In the genomic region with DNA sequence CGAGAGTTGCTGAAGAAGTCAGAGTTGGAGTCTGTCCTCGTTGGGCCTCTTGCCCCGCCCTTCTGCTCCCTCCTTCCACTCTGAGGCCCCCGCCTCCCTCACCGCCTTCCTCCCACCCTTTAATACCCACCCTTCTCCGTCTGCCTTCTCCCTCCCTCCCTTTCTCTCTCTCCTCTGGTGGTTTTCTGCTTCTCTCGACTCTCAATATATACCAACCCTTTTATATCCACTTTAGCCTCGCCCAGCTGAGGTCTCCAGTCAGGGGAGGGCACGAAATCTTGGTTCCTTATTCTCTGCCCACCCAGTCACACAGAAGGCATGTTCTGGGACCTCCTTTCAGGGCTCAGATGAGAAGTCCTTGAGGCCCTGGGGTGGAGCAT, we compare ENCODE assay signal across 8 mouse cellular contexts. TPM values are rescaled to one million over a fixed set of nuclear protein-coding genes. Genes with fewer than 3 reads are reported as not detected.
A peak's percentile ranks its signal among the peaks of the same experiment; 100 is the strongest.
DNase-seq lines count a peak whose midpoint lies in the region; ATAC-seq lines count a peak whose summit lies in the region.

A gene (minus strand): TSS at position 163 of the 380 bp plus-strand sequence.

- 14% methylated on average over 9 of the region's 9 CpGs for WGBS in embryonic facial prominence, embryonic 14.5 days
- 30% methylated on average over 9 of the region's 9 CpGs for WGBS in heart, embryonic 13.5 days

- peak within 1 kb of the TSS; percentile 65 for H3K4me2 ChIP-seq in embryonic facial prominence, embryonic 14.5 days (ENCODE audit: low read depth, low read length)
- peak within 1 kb of the TSS; percentile 62 for H3K4me2 ChIP-seq in heart, embryonic 13.5 days

- H3K4me1 ChIP-seq in embryonic facial prominence, embryonic 14.5 days (ENCODE audit: control insufficient read depth, insufficient read depth, low read length): peaks cover 43% of the 10 kb centered on the region
- H3K4me1 ChIP-seq in heart, embryonic 13.5 days: peaks cover 62% of the 10 kb centered on the region

- ATAC-seq in frontal cortex, adult (ENCODE audit: low TSS enrichment): no peak
- no peak; the same call in 1 of the 2 replicates for ATAC-seq in embryonic facial prominence, embryonic 14.5 days (ENCODE audit: low read depth)
- no peak for ATAC-seq in heart, embryonic 13.5 days (ENCODE audit: extremely low read depth, insufficient number of reproducible peaks, low FRiP score, low TSS enrichment)
- no peak for ATAC-seq in megakaryocyte-erythroid progenitor cell, adult 5-6 weeks (replicated peaks; ENCODE audit: low FRiP score, low TSS enrichment, poor library complexity, severe bottlenecking)

- DNase-seq in frontal cortex, adult 2 months (ENCODE audit: extremely low spot score in 1 of 2, low spot score in 1 of 2): no peak
- DNase-seq in embryonic facial prominence, embryonic 14.5 days (ENCODE audit: low spot score): peak; percentile 87
- DNase-seq in kidney, postnatal 4 days: peak; percentile 73 to 81
- DNase-seq in testis, postnatal 10 days (ENCODE audit: low spot score): peak; percentile 78
- no peak for DNase-seq in retina, postnatal 1 day

- H3K36me3 ChIP-seq in embryonic facial prominence, embryonic 14.5 days (ENCODE audit: control insufficient read depth, insufficient read depth, low read length): peaks cover 17% of the 10 kb centered on the region
- peaks cover 5% of the 10 kb centered on the region; the same call in 1 of the 2 replicates for H3K36me3 ChIP-seq in heart, embryonic 13.5 days

- peak within 1 kb of the TSS; percentile 54 for H3K4me3 ChIP-seq in embryonic facial prominence, embryonic 14.5 days (ENCODE audit: low read depth, low read length)
- peak within 1 kb of the TSS; percentile 58 for H3K4me3 ChIP-seq in heart, embryonic 13.5 days

- peak within 1 kb of the TSS; percentile 75 for H3K9ac ChIP-seq in embryonic facial prominence, embryonic 14.5 days (ENCODE audit: low read depth, low read length)
- peak within 1 kb of the TSS; percentile 82 for H3K9ac ChIP-seq in heart, embryonic 13.5 days

- peaks cover 9% of the 10 kb centered on the region; the same call in 1 of the 2 replicates for H3K9me3 ChIP-seq in embryonic facial prominence, embryonic 14.5 days (ENCODE audit: control insufficient read depth, low read length)
- no peaks in the 10 kb centered on the region for H3K9me3 ChIP-seq in heart, embryonic 13.5 days

- H3K27me3 ChIP-seq in embryonic facial prominence, embryonic 14.5 days (replicated peaks; ENCODE audit: control insufficient read depth, insufficient read depth, low read length): no peaks in the 10 kb centered on the region
- H3K27me3 ChIP-seq in heart, embryonic 13.5 days (replicated peaks): no peaks in the 10 kb centered on the region; the same call in 1 of the 2 replicates

- H3K27ac ChIP-seq in embryonic facial prominence, embryonic 14.5 days (replicated peaks; ENCODE audit: low read depth, low read length): peak within 1 kb of the TSS; percentile 95
- H3K27ac ChIP-seq in heart, embryonic 13.5 days (replicated peaks): peak within 1 kb of the TSS; percentile 92

RNA-seq across cellular contexts. Expression of the gene that starts here (rescaled TPM):
- polyA plus RNA-seq in frontal cortex, adult 2 months (2012; rRNA removed): 15.1 and 15.2 TPM in 2 replicates
- 298 and 316 TPM in 2 replicates for polyA plus RNA-seq in embryonic facial prominence, embryonic 14.5 days (2014; fragmentation: Nextera tagmentation; extraction: Ambion mirVana)
- polyA plus RNA-seq in heart, embryonic 13.5 days (2015; fragmentation: Nextera tagmentation; extraction: Ambion mirVana): 84.1 and 92.1 TPM in 2 replicates
- total RNA-seq in megakaryocyte-erythroid progenitor cell, adult 5-6 weeks (2014; fragmentation: Nextera tagmentation): 167 and 180 TPM in 2 replicates
- 109 and 112 TPM in 2 replicates for total RNA-seq in megakaryocyte-erythroid progenitor cell, adult 5-6 weeks (2017)

Comparison
In these comparisons a context has a peak if more than half of its experiments do, and no peak if none do; other contexts are left out.
1. DNase-seq: peak in embryonic facial prominence, embryonic 14.5 days (single experiment), kidney, postnatal 4 days (2 of 2) and testis, postnatal 10 days (single experiment); none in frontal cortex, adult 2 months (0 of 2) and retina, postnatal 1 day (single experiment).